Mouse (Mus musculus): ENCODE measurements around the gene Cd28. TPM values are rescaled to one million over a fixed set of nuclear protein-coding genes. Genes with fewer than 3 reads are reported as not detected.

Gene Cd28
- polyA plus RNA-seq, 1 experiment from 2014 or later, result 0.24 TPM

Other genes starting within 250 kb of the Cd28 start
- gene Raph1, start 149.7 kb upstream of the Cd28 start, polyA plus RNA-seq (2015; fragmentation: Nextera tagmentation; extraction: Ambion mirVana), result 36.3 and 37.8 TPM in 2 replicates
- not detected in 2 replicates for gene Ctla4, start 170.2 kb downstream of the Cd28 start, polyA plus RNA-seq (2015; fragmentation: Nextera tagmentation; extraction: Ambion mirVana)

Data from kidney, embryonic 16.5 days (tissue).